Mouse (Mus musculus): ENCODE data around the gene Cbx8.

DNA sequence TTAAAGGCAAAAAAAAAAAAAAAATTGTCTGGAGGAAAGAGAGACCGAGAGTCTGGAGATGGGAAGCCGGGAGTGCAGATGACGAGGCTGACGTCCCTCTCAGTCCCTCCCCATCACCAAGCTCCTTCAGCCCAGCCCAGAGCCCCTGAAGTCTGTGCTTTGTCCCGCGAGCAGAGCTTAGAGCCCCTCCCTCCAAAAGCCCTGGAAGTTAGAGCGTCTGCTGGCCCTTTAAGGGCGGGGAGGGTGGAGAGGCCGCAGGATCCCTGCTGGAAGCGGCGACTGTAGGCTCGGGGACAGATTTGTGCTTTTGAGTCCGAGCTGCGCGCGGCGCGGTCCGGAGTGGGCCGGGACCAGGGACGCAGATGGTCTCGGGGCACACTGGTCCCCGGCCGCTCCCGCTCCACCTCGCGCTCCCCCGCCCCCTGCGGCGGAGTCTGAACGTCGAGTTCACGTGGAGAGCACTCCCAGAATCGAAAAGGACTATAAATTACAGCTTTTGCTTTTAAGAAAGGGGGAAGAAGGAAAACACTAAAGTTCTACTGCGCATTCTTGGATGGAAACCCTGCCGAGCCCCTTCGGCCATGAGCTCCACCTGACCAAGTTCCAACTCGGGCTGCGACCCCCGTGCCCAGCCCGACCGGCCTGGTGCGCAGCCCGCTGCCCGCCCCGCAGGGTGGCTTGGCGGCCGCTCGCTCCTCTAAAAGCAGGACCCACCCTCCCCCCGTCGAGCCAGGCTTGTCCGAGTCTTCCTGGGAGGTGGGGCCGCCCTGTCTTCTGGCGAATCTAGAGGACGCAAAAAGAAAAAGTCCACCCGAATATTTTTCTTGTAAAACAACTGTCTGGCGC is 3.6 kb downstream of the Cbx8 start:
- no peak for TF ChIP-seq POLR2AphosphoS5 (IDR thresholded peaks at IDR 0.05; ENCODE audit: insufficient replicate concordance, low read depth, low read length)
- no peak for TF ChIP-seq GATA1 (IDR thresholded peaks at IDR 0.05; ENCODE audit: borderline replicate concordance, low read length)
- no peak for TF ChIP-seq CTCF (IDR thresholded peaks at IDR 0.05; ENCODE audit: low read depth, low read length)
- TF ChIP-seq TAL1 (conservative IDR thresholded peaks at IDR 0.05; ENCODE audit: low read depth, low read length): no peak
- TF ChIP-seq GATA2 (IDR thresholded peaks at IDR 0.05; ENCODE audit: borderline replicate concordance, low read depth, low read length): no peak

Measured in G1E (cell line).